Mouse (Mus musculus): ENCODE measurements at regions not wholly inside any gene's neighbourhood (a gene's known extent, or its start where the extent isn't known, plus 50 kb on each side); places are given as distances from the start of the nearest gene placed in this dataset.
A peak's percentile ranks its signal among the peaks of the same experiment; 100 is the strongest.

DNA sequence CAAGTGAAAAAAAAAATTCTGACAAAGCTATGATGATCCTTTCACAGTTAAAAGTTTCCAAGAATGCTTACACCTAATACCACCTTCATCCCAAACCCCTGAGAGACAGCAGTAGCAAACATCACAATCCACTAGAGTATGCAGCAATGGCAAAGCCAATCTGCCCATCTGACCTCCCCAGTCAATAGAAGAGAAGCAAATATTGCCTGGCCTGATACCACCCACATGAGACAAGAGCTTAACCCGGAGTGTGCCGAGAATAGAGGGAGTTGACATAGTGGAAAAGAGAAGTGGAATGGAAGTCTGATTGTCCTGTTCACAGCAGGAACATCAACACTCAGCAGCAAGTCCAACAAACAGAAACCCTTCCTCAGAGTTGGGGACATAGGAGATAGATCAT is 219.9 kb upstream of the Pou3f3 start:
- Histone ChIP-seq H3K27me3 (ENCODE audit: control insufficient read depth, insufficient read depth, low read length) (no peaks in the 10 kb centered on the region), H3K36me3 (ENCODE audit: control insufficient read depth, insufficient read depth, low read length) (no peaks in the 10 kb centered on the region), H3K79me2 (replicated peaks; ENCODE audit: control insufficient read depth, insufficient read depth, low read length) (no peaks in the 10 kb centered on the region), H3K9ac (ENCODE audit: low read depth, low read length) (no peak overlapping the region), H3K4me1 (ENCODE audit: control insufficient read depth, insufficient read depth, low read length) (no peaks in the 10 kb centered on the region), H3K4me3 (no peak overlapping the region), H3K27ac (no peak overlapping the region)
- DNase-seq: no peak
- no peak for TF ChIP-seq EP300 (IDR thresholded peaks at IDR 0.05; ENCODE audit: insufficient read depth, low read depth, low read length)
- no peak for TF ChIP-seq CTCF (IDR thresholded peaks at IDR 0.05)
- no peak for TF ChIP-seq POLR2A (IDR thresholded peaks at IDR 0.05; ENCODE audit: insufficient read depth, low read depth, low read length)
- WGBS: 72% methylated on average over 2 of the region's 2 CpGs
- intact Hi-C loops (cut with DNase I): no loop called here

DNA sequence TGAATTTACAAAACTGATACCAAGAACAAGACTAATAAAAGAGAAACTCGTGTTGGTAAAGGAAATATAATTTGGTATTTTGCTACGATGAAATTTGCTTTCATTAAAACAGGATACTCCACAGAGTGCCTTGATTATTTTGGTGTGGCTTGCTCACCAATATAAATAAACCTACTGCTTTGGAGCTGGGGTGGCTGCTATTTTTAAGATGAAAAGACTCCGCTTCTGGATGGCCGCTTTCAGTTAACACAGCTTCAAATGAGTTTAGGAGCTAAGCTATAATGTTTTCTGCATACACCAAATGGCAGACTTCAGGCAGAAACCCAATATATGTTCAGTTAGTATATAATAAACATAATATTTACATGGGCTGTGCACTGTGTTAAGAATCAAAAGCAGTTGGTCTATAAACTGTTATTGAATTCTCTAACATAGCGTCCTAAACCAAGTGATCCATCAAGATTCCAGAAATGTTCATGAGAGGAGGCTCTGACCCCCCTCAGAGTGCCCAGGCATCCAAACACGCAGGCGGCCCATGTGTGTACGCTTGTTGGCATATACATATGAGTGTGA is 215.1 kb upstream of the Pou3f3 start:
- 84% methylated on average over 8 of the region's 8 CpGs for WGBS
- Histone ChIP-seq H3K27ac (no peak overlapping the region), H3K4me1 (ENCODE audit: control insufficient read depth, insufficient read depth, low read length) (no peaks in the 10 kb centered on the region), H3K27me3 (ENCODE audit: control insufficient read depth, insufficient read depth, low read length) (no peaks in the 10 kb centered on the region), H3K36me3 (ENCODE audit: control insufficient read depth, insufficient read depth, low read length) (no peaks in the 10 kb centered on the region), H3K4me3 (no peak overlapping the region), H3K9ac (ENCODE audit: low read depth, low read length) (no peak overlapping the region), H3K79me2 (replicated peaks; ENCODE audit: control insufficient read depth, insufficient read depth, low read length) (no peaks in the 10 kb centered on the region)
- TF ChIP-seq EP300 (IDR thresholded peaks at IDR 0.05; ENCODE audit: insufficient read depth, low read depth, low read length) (no peak), CTCF (IDR thresholded peaks at IDR 0.05) (no peak), POLR2A (IDR thresholded peaks at IDR 0.05; ENCODE audit: insufficient read depth, low read depth, low read length) (no peak)
- no peak for DNase-seq
- intact Hi-C loops (cut with DNase I): no loop called here

DNA sequence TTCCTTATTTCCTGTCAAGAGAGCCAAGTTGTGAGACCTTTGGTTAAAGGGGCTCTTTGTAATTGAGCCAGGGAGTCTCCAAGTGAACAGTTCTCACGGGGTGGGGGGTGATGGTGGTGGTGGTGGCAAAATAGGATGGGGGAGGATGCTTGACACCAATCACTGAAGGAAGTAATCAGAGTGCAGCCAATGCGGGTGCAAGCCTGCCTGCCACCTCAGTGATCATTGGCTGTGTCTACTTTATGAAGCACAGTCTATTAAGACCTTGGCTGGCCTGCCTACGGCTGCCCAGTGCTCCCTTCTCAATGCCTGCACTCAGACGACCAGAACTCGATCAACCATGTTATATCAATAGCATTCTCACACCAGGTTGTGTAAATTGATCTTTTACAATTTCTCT is 206.0 kb upstream of the Pou3f3 start:
- intact Hi-C loops (cut with DNase I): no loop called here
- TF ChIP-seq POLR2A (IDR thresholded peaks at IDR 0.05; ENCODE audit: insufficient read depth, low read depth, low read length) (no peak), CTCF (IDR thresholded peaks at IDR 0.05) (no peak), EP300 (IDR thresholded peaks at IDR 0.05; ENCODE audit: insufficient read depth, low read depth, low read length) (no peak)
- Histone ChIP-seq H3K4me3 (no peak overlapping the region), H3K79me2 (replicated peaks; ENCODE audit: control insufficient read depth, insufficient read depth, low read length) (no peaks in the 10 kb centered on the region), H3K9ac (ENCODE audit: low read depth, low read length) (no peak overlapping the region), H3K27me3 (ENCODE audit: control insufficient read depth, insufficient read depth, low read length) (no peaks in the 10 kb centered on the region), H3K4me1 (ENCODE audit: control insufficient read depth, insufficient read depth, low read length) (no peaks in the 10 kb centered on the region), H3K36me3 (ENCODE audit: control insufficient read depth, insufficient read depth, low read length) (no peaks in the 10 kb centered on the region), H3K27ac (no peak overlapping the region)
- 73% methylated on average over 5 of the region's 5 CpGs for WGBS
- DNase-seq: no peak

DNA sequence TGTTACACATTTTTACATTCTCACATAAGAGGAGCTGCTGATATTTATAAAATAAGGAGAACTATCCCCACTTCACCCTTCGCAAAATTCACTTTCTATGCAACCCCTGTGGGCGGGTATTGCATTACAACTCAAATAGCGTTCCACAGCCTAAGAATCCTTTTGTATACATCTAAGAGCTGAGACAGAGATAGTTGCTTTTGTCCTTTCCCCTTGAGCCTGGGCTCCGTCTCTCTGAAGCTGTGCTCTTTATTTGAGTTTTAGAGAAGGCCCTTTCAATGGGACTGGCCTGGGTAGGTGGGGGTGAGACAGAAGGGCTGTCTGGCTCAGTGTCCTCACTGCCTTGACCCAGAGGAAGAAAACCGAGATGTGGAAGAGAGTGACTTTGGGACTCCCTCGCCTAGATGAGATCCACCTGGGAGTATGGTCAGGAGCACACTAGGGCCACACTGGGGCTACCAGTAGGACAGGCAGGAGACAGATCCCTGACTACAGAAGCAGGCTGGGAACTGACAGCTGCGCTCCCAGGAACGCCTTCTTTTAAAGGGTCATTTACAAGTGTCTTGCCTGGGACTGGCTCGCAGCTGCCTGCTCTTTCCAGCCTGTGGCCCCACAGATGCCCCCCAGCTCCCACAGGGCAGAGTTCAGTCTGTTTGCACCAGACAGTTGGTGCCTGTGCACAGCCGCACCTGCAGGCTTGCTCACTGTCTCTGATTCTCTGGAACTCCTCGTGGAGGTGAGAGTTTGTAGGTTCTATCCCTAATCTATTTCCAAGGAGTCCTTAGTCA is 204.5 kb upstream of the Pou3f3 start:
- intact Hi-C loops (cut with DNase I): no loop called here
- H3K36me3 ChIP-seq (ENCODE audit: control insufficient read depth, insufficient read depth, low read length): no peaks in the 10 kb centered on the region
- peak in 1 of 2 experiments; percentile 20 for DNase-seq
- H3K4me3 ChIP-seq: peak overlapping the region; percentile 32; the same call in 1 of the 2 replicates
- WGBS: 67% methylated on average over 11 of the region's 11 CpGs
- TF ChIP-seq EP300 (IDR thresholded peaks at IDR 0.05; ENCODE audit: insufficient read depth, low read depth, low read length) (no peak), POLR2A (IDR thresholded peaks at IDR 0.05; ENCODE audit: insufficient read depth, low read depth, low read length) (no peak), CTCF (IDR thresholded peaks at IDR 0.05) (no peak)
- H3K79me2 ChIP-seq (replicated peaks; ENCODE audit: control insufficient read depth, insufficient read depth, low read length): no peaks in the 10 kb centered on the region
- H3K27ac ChIP-seq: no peak overlapping the region
- no peaks in the 10 kb centered on the region for H3K27me3 ChIP-seq (ENCODE audit: control insufficient read depth, insufficient read depth, low read length)
- no peaks in the 10 kb centered on the region for H3K4me1 ChIP-seq (ENCODE audit: control insufficient read depth, insufficient read depth, low read length)
- peak overlapping the region; percentile 4; the same call in 1 of the 2 replicates for H3K9ac ChIP-seq (ENCODE audit: low read depth, low read length)

- DNase-seq: peak in 1 of 2 experiments; percentile 20
- intact Hi-C loops (cut with DNase I): no loop called here
Observed at GRCm38 (mm10) chr1:42491644-42492277, 203.8 kb upstream of the Pou3f3 start.

DNA sequence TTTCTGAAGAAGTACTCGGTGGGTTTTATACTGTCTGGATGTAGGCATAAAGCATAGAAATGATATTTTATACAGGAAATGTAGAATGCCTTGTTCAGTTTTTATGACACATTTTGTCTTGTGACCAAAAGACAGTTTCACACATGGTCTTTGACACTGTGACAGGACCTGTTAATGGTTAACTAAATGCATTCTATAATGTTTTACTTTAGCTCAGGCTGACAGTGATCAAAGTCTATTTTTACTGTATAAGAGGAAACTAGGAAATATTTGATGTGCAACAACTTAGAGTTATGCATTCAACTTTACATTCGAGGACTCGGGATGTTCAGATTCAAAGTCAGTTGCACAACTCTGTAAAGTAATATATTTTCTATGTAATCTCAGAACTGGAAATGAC is 199.5 kb upstream of the Pou3f3 start:
- no peak overlapping the region for H3K9ac ChIP-seq (ENCODE audit: low read depth, low read length)
- H3K27ac ChIP-seq: no peak overlapping the region
- H3K4me3 ChIP-seq: no peak overlapping the region
- no peaks in the 10 kb centered on the region for H3K79me2 ChIP-seq (replicated peaks; ENCODE audit: control insufficient read depth, insufficient read depth, low read length)
- intact Hi-C loops (cut with DNase I): no loop called here
- H3K27me3 ChIP-seq (ENCODE audit: control insufficient read depth, insufficient read depth, low read length): no peaks in the 10 kb centered on the region
- WGBS: 85% methylated on average over 3 of the region's 3 CpGs
- DNase-seq: no peak
- no peaks in the 10 kb centered on the region for H3K36me3 ChIP-seq (ENCODE audit: control insufficient read depth, insufficient read depth, low read length)
- H3K4me1 ChIP-seq (ENCODE audit: control insufficient read depth, insufficient read depth, low read length): no peaks in the 10 kb centered on the region
- no peak for TF ChIP-seq CTCF (IDR thresholded peaks at IDR 0.05)
- TF ChIP-seq POLR2A (IDR thresholded peaks at IDR 0.05; ENCODE audit: insufficient read depth, low read depth, low read length): no peak
- no peak for TF ChIP-seq EP300 (IDR thresholded peaks at IDR 0.05; ENCODE audit: insufficient read depth, low read depth, low read length)

More at GRCm38 (mm10) chr1:42491644-42492277, 203.8 kb upstream of the Pou3f3 start:
- TF ChIP-seq POLR2A (IDR thresholded peaks at IDR 0.05; ENCODE audit: insufficient read depth, low read depth, low read length): no peak
- TF ChIP-seq CTCF (IDR thresholded peaks at IDR 0.05): no peak
- no peak for TF ChIP-seq EP300 (IDR thresholded peaks at IDR 0.05; ENCODE audit: insufficient read depth, low read depth, low read length)
- Histone ChIP-seq H3K9ac (ENCODE audit: low read depth, low read length) (peak overlapping the region; percentile 4), H3K27me3 (ENCODE audit: control insufficient read depth, insufficient read depth, low read length) (no peaks in the 10 kb centered on the region), H3K4me1 (ENCODE audit: control insufficient read depth, insufficient read depth, low read length) (no peaks in the 10 kb centered on the region), H3K4me3 (peak overlapping the region; percentile 32; the same call in 1 of the 2 replicates), H3K27ac (no peak overlapping the region), H3K79me2 (replicated peaks; ENCODE audit: control insufficient read depth, insufficient read depth, low read length) (no peaks in the 10 kb centered on the region), H3K36me3 (ENCODE audit: control insufficient read depth, insufficient read depth, low read length) (no peaks in the 10 kb centered on the region)
- WGBS: 6% methylated on average over 35 of the region's 35 CpGs

All from heart, adult 2 months (tissue).